Mouse (Mus musculus): ENCODE measurements around the gene Slc38a10. TPM values are rescaled to one million over a fixed set of nuclear protein-coding genes. Genes with fewer than 3 reads are reported as not detected.

The Slc38a10 gene
- polyA plus RNA-seq, 1 experiment: 247 TPM

DNA sequence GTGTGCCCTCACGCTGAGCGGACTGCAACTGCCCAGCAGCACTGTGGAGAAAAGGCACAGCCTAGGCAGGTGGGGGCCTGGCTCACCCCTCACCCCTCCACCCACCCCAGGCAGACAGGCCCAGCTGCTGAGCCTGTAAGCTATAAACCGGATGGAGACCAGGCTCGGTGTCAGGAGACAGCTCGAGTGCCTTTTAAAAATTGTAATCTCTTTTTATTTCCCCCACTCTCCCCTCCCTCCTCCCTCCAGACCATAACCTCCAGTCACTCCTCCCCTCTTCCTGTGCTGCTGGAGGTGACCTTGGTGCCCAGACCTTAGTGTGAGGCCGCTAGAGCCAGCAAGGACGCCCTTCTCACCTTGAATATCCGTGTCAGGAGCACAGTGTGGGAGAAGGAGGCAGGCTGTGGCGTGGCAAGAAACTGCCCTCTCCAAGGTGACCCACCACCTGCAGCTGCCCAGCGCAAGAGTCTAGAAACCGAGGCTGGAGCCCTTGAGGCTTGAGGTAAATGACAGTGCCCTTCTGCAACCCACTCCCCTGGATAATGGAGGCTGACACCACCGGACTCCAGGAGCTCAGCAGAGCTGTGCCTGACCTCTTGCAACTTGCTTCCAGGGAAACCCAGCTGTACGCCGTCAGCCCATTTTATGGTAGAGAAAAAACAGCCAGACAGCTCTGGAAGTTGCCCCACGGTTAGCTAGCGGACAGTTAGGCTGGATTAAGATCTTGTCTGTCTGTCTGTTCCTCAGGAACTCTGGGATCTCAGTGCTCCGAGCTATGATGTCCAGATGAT, 13.5 kb upstream of the Slc38a10 start:
- H3K4me3 ChIP-seq (replicated peaks): no peak overlapping the region
- TF ChIP-seq GATA1 (IDR thresholded peaks at IDR 0.05; ENCODE audit: borderline replicate concordance, low read length) (no peak), FLI1 (IDR thresholded peaks at IDR 0.05; ENCODE audit: low read length) (no peak)
- H3K36me3 ChIP-seq (replicated peaks; ENCODE audit: low read length): no peaks in the 10 kb centered on the region
- peaks cover 32% of the 10 kb centered on the region for H3K27me3 ChIP-seq (replicated peaks)
- H3K4me1 ChIP-seq: peaks cover 41% of the 10 kb centered on the region
- H3K9me3 ChIP-seq: peaks cover 3% of the 10 kb centered on the region; the same call in 1 of the 2 replicates

DNA sequence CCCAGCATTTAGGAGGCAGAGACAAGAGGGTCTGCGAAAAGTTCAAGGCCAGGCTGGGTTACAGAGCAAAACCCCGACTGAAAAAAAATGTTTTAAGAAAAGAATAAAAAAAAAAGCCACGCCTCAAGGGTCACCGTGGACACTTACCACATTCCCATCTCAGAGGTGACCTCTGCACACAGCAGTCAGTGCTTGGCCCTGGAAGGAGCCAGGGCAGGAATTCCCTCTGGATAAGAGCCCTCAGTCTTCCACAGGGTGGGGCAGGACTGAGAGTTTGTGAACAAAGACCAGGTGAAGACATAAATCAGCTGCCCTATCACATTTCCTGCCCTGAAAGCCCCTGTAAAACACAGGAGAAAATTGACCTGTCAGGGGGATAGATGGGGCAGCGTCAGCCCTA, 12.9 kb upstream of the Slc38a10 start:
- H3K9me3 ChIP-seq: peaks cover 3% of the 10 kb centered on the region; the same call in 1 of the 2 replicates
- peaks cover 41% of the 10 kb centered on the region for H3K4me1 ChIP-seq
- peaks cover 28% of the 10 kb centered on the region for H3K27me3 ChIP-seq (replicated peaks)
- H3K36me3 ChIP-seq (replicated peaks; ENCODE audit: low read length): no peaks in the 10 kb centered on the region
- no peak overlapping the region for H3K4me3 ChIP-seq (replicated peaks)
- TF ChIP-seq GATA1 (IDR thresholded peaks at IDR 0.05; ENCODE audit: borderline replicate concordance, low read length) (no peak), FLI1 (IDR thresholded peaks at IDR 0.05; ENCODE audit: low read length) (no peak)

GRCm38 (mm10) chr11:120163207-120163606, 12.1 kb upstream of the Slc38a10 start:
- Histone ChIP-seq H3K4me3 (replicated peaks) (no peak overlapping the region), H3K4me1 (peaks cover 48% of the 10 kb centered on the region), H3K36me3 (replicated peaks; ENCODE audit: low read length) (no peaks in the 10 kb centered on the region), H3K9me3 (peaks cover 3% of the 10 kb centered on the region; the same call in 1 of the 2 replicates), H3K27me3 (replicated peaks) (peaks cover 28% of the 10 kb centered on the region)
- TF ChIP-seq FLI1 (IDR thresholded peaks at IDR 0.05; ENCODE audit: low read length): no peak

DNA sequence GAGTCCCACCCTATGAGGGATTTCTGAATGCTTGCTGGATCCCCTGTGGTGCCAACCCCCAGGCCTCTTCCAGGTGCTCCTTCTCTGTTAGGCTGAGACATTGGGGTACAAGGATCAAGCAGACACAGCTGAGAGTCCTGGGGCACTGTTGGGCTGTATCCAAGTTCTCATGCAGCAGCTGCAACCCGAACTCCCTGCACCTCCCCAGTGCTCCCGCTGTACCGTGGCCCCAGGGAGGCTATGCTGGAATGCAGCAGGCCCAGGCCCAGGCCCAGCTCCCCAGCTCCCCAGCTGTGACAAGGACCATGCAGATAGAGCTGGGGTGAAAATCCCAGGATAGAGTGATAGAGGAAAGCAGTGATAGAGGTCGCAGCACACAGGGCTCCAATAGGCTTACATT, 10.1 kb upstream of the Slc38a10 start:
- H3K4me1 ChIP-seq: peaks cover 49% of the 10 kb centered on the region
- TF ChIP-seq FLI1 (IDR thresholded peaks at IDR 0.05; ENCODE audit: low read length): no peak
- TF ChIP-seq GATA1 (IDR thresholded peaks at IDR 0.05; ENCODE audit: borderline replicate concordance, low read length): no peak
- H3K9me3 ChIP-seq: peaks cover 3% of the 10 kb centered on the region; the same call in 1 of the 2 replicates
- H3K36me3 ChIP-seq (replicated peaks; ENCODE audit: low read length): peaks cover 2% of the 10 kb centered on the region
- H3K27me3 ChIP-seq (replicated peaks): peaks cover 24% of the 10 kb centered on the region
- H3K4me3 ChIP-seq (replicated peaks): no peak overlapping the region

DNA sequence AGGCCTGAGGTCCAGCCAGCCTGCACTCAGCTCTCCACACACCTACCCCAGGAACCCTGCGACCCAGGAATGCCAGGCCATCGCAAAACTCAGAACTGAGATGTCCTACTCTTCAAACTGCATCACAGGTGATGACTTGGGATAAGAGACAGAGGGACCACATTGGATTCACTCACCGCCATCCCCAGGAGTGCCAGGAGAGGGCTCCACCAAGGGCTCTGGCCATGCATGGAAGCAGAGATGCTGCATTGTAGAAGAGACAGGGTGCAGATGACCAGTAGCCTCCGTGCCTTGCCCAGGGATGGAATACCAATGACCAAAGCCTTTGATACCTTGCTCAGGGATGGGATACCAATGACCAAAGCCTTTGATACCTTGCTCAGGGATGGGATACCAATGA, 9.3 kb upstream of the Slc38a10 start:
- H3K27me3 ChIP-seq (replicated peaks): peaks cover 17% of the 10 kb centered on the region
- H3K9me3 ChIP-seq: peaks cover 3% of the 10 kb centered on the region; the same call in 1 of the 2 replicates
- TF ChIP-seq FLI1 (IDR thresholded peaks at IDR 0.05; ENCODE audit: low read length): no peak
- peaks cover 49% of the 10 kb centered on the region for H3K4me1 ChIP-seq
- peaks cover 5% of the 10 kb centered on the region for H3K36me3 ChIP-seq (replicated peaks; ENCODE audit: low read length)
- no peak overlapping the region for H3K4me3 ChIP-seq (replicated peaks)

GRCm38 (mm10) chr11:120159653-120160052, 8.5 kb upstream of the Slc38a10 start:
- peaks cover 9% of the 10 kb centered on the region for H3K36me3 ChIP-seq (replicated peaks; ENCODE audit: low read length)
- TF ChIP-seq FLI1 (IDR thresholded peaks at IDR 0.05; ENCODE audit: low read length) (no peak), GATA1 (IDR thresholded peaks at IDR 0.05; ENCODE audit: borderline replicate concordance, low read length) (no peak)
- peaks cover 9% of the 10 kb centered on the region for H3K27me3 ChIP-seq (replicated peaks)
- H3K9me3 ChIP-seq: peaks cover 3% of the 10 kb centered on the region; the same call in 1 of the 2 replicates
- peaks cover 47% of the 10 kb centered on the region for H3K4me1 ChIP-seq
- no peak overlapping the region for H3K4me3 ChIP-seq (replicated peaks)

DNA sequence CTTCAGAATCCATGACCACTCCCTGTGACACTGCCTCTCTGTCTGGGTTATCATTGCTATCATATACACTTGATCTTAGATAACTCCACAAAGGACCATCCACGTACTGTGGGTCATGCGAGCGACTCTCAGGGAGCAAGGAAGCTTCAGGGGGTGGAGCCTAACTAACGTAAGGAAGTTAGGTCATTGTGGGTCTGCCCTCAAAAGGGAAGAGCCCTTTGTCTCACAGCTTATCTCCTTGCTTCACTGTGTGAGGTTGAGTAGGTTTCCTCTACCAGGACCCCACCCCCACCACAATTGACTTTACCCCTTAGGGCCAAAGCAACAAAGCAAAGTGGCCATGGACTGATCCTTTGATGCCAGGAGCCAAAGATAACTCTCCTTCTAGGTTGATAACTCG, 7.7 kb upstream of the Slc38a10 start:
- peaks cover 40% of the 10 kb centered on the region for H3K4me1 ChIP-seq
- H3K27me3 ChIP-seq (replicated peaks): peaks cover 5% of the 10 kb centered on the region
- peaks cover 3% of the 10 kb centered on the region; the same call in 1 of the 2 replicates for H3K9me3 ChIP-seq
- H3K4me3 ChIP-seq (replicated peaks): peak overlapping the region; percentile 81
- no peak for TF ChIP-seq FLI1 (IDR thresholded peaks at IDR 0.05; ENCODE audit: low read length)
- TF ChIP-seq GATA1 (IDR thresholded peaks at IDR 0.05; ENCODE audit: borderline replicate concordance, low read length): no peak
- H3K36me3 ChIP-seq (replicated peaks; ENCODE audit: low read length): peaks cover 16% of the 10 kb centered on the region

DNA sequence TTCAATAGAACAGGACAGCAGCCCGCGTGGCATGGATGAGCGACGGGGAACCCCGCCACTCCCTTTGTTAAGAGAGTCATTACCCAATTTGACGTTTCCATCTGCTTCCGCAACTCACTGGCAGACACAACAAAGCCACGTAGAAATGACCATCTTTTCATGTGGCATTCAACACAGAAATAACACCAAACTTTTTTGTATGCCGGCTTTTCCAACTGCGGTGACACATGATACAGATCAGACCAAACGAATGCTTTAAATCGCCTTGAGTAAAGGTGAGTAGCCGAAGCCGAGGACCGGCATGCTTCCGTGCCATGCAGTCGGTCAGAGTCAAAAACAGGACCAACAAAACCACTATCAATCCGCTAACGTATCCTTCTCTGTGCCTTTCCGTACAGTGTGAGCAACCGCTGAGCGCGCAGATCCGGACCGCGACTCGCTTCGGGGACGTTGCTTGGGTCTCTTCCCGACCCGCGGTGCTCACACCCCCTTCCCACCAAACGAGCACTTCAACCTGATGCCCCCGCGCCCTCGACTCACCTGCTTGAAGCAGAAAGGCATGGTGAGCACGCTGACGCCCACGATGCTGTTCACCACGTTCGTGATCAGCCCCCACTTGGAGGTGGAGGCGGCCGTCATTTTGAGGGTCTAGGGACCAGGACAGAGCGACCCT, 570 bp downstream of the Slc38a10 start:
- Histone ChIP-seq H3K36me3 (replicated peaks; ENCODE audit: low read length) (peaks cover 49% of the 10 kb centered on the region), H3K4me1 (peaks cover 61% of the 10 kb centered on the region), H3K4me3 (replicated peaks) (peak overlapping the region; percentile 100), H3K9me3 (no peaks in the 10 kb centered on the region), H3K27me3 (replicated peaks) (no peaks in the 10 kb centered on the region)
- TF ChIP-seq FLI1 (IDR thresholded peaks at IDR 0.05; ENCODE audit: low read length) (no peak), GATA1 (IDR thresholded peaks at IDR 0.05; ENCODE audit: borderline replicate concordance, low read length) (no peak)

DNA sequence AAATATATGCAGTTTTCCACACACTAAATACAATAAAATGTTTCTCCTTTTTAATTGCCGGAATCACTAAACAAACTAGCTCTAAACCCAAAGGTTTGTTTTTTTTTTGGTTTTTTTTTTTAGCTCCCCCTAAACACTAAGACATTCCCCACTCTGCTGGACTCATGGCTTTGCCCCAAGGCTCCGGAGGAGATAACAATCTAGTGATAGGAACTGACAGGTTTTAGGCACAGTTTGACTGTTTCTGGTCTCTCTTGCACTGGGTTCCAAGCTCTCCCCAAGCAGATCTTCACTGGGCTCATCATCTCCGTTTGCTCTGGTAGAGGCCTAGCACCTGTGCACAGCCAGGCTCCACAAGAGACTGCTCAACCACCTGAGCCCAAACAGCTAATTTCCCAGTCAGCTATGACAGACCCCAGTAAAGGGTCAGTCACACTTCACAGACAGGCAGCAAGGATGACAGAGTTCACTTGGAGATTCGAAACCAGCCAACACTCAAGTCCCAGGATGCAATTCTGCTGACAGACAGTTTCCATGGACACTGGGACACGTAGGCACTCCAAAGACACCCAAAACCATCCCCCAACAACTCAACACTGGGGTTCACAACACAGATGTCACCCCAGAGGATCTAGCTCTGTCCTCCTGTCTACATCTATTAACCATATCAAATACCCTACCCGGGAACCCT, 1.5 kb downstream of the Slc38a10 start:
- H3K4me1 ChIP-seq: peaks cover 71% of the 10 kb centered on the region

More for the DNA sequence above, 1.5 kb downstream of the Slc38a10 start:
- H3K9me3 ChIP-seq: no peaks in the 10 kb centered on the region
- peaks cover 52% of the 10 kb centered on the region for H3K36me3 ChIP-seq (replicated peaks; ENCODE audit: low read length)
- TF ChIP-seq FLI1 (IDR thresholded peaks at IDR 0.05; ENCODE audit: low read length): no peak
- no peak for TF ChIP-seq GATA1 (IDR thresholded peaks at IDR 0.05; ENCODE audit: borderline replicate concordance, low read length)
- H3K27me3 ChIP-seq (replicated peaks): no peaks in the 10 kb centered on the region
- H3K4me3 ChIP-seq (replicated peaks): peak overlapping the region; percentile 100

Measured in megakaryocyte, embryonic 14.5 days (primary cell).